Mouse (Mus musculus) midbrain, embryonic 16.5 days (tissue): ENCODE measurements around the gene Akr1d1. TPM values are rescaled to one million over a fixed set of nuclear protein-coding genes. Genes with fewer than 3 reads are reported as not detected.

Experiments used
- ATAC-seq: fragments of 200-750 bp; cut with Nextera tagmentation; 2 replicates; pipeline ENCODE4 v1.8.0; 2017; ENCODE audit warnings: moderate TSS enrichment
- H3K27ac ChIP-seq: fragments of 300-500 bp; sonication (generic); 2 replicates; pipeline ENCODE4 v1.5.1; 2014; ENCODE audit warnings: mild to moderate bottlenecking, low read length, mixed read lengths
- H3K27me3 ChIP-seq: fragments of 300-500 bp; sonication (generic); 2 replicates; pipeline ENCODE4 v1.6.1; 2014; ENCODE audit warnings: low read depth, low read length, mixed read lengths; ENCODE audit not compliant: control insufficient read depth, insufficient read depth
- H3K36me3 ChIP-seq: fragments of 300-500 bp; sonication (generic); 2 replicates; pipeline ENCODE4 v1.6.1; 2014; ENCODE audit warnings: mild to moderate bottlenecking, low read length, moderate library complexity, mixed read lengths; ENCODE audit not compliant: control insufficient read depth, insufficient read depth
- H3K4me1 ChIP-seq: fragments of 300-500 bp; sonication (generic); 2 replicates; pipeline ENCODE4 v1.6.1; 2014; ENCODE audit warnings: mild to moderate bottlenecking, low read length, mixed read lengths; ENCODE audit not compliant: control insufficient read depth, insufficient read depth
- H3K4me2 ChIP-seq: fragments of 300-500 bp; sonication (generic); 2 replicates; pipeline ENCODE4 v1.6.1; 2014; ENCODE audit warnings: mild to moderate bottlenecking, low read length, mixed read lengths
- H3K4me3 ChIP-seq: fragments of 300-500 bp; sonication (generic); 2 replicates; pipeline ENCODE4 v1.5.1; 2014; ENCODE audit warnings: low read depth, mild to moderate bottlenecking, low read length, moderate library complexity, mixed read lengths
- H3K9ac ChIP-seq: fragments of 300-500 bp; sonication (generic); 2 replicates; pipeline ENCODE4 v1.6.1; 2014; ENCODE audit warnings: low read depth, low read length, mixed read lengths
- H3K9me3 ChIP-seq: fragments of 300-500 bp; sonication (generic); replicated peaks from 2 replicates; pipeline ENCODE4 v1.6.1; 2014; ENCODE audit warnings: mild to moderate bottlenecking, low read length, mixed read lengths; ENCODE audit not compliant: control insufficient read depth, poor library complexity, severe bottlenecking
- WGBS: fragments of 180-500 bp; shearing (Covaris S2); extraction: QIAGEN DNeasy Blood & Tissue Kit; methylation state at CpG from one replicate; pipeline ENCODE4 v1.1.7; 2014; 5-methylcytosine and 5-hydroxymethylcytosine counted together
- polyA plus RNA-seq: library from polyadenylated mRNA; unstranded; fragments of >200 nt; fragmentation: Nextera tagmentation; extraction: Ambion mirVana; gene quantifications from 2 replicates; pipeline ENCODE4 v1.2.1, GENCODE M21; 2015

The Akr1d1 gene
- polyA plus RNA-seq, 1 experiment from 2014 or later, result not detected

DNA sequence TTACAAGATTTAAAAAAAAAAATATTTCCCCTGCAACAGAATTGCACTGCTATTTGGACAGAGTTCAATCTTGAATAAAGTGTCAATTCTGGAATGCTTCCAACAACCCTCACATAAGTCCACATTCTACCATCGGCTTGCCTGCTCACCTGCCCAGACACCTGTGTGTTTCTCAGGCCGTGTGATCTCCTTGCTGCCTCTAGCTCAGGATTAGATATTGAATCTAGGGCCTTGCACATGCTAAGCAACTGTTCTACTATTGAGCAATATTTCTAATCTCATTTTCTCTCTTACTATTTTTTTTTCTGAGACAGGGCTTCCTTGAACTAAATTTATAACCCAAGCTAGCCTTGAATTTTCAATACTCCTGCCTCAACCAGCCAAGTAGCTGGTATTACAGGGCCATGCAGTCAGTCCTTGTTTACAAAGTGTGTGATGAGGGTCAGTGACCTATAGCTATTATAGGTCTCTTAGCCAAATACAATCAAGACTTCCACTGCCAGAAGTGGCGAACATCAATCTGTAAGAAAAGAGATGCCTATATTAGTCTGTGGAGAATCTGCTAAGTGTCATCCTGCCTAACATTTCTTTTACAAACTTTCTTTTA is 23.0 kb upstream of the Akr1d1 start:
- no peak for ATAC-seq
- Histone ChIP-seq H3K4me3 (no peak overlapping the region), H3K9me3 (no peaks in the 10 kb centered on the region), H3K27ac (no peak overlapping the region), H3K36me3 (no peaks in the 10 kb centered on the region), H3K27me3 (no peaks in the 10 kb centered on the region), H3K4me1 (no peaks in the 10 kb centered on the region), H3K9ac (no peak overlapping the region), H3K4me2 (no peak overlapping the region)
- WGBS, result 81% methylated on average over 3 of the region's 3 CpGs

DNA sequence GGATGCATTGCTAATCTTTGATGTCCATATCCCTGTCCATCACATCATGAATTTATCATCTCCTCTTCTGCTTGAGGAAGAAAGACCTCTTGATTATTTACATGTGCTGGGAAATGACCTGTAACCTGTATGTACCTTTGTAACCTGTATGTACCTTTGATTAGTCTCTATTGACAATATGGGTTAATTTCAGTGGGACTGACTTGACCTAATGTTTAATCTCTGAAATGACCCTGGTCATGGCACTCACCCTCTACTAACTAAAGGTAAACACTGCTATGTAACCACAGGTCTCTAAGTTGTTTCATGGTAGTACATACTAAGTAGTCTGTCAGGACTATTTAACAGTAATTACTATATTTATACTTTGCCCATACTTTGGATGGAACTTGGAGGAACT is 19.2 kb upstream of the Akr1d1 start:
- H3K36me3 ChIP-seq, result no peaks in the 10 kb centered on the region
- no peaks in the 10 kb centered on the region for H3K27me3 ChIP-seq
- no peaks in the 10 kb centered on the region for H3K9me3 ChIP-seq
- no peak overlapping the region for H3K9ac ChIP-seq
- no peak overlapping the region for H3K4me3 ChIP-seq
- no peaks in the 10 kb centered on the region for H3K4me1 ChIP-seq
- H3K4me2 ChIP-seq, result no peak overlapping the region
- no peak overlapping the region for H3K27ac ChIP-seq
- no peak for ATAC-seq

DNA sequence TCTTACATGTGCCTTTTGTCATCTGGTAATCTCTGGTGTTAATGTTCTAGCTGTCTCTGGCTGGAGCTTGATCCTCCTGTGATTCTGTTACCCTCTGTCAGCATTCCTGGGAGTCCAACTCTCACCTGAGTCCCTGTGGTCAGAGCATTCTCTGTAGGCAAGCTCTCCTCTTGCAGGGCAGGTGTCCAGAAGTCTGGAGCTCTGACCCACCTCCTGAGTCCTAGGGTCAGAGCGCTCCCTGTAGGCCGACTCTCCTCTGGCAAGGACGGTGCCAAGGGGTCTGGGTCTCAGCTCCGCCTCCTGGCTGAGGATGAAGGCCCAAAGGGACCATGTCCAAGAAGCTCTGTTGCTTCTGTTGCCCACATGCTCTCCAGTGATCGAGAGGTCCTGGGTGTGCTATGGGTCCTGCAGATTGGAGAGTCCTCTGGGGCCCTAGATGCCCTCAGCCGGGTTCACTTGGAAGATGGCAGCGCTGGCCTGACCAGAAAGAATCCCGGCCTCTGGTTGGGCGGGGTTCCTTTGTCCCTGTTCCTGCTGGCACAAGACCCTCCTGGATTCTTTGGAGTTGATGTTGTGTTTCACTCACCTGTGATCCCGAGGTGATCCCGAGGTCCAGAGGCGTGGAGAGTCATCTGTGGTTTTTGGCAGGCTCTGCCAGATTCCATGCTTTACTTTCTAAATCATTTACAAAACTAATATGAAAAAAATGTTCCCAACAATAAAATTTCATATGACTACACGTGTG is 9.2 kb upstream of the Akr1d1 start:
- 90% methylated on average over 13 of the region's 13 CpGs for WGBS
- no peak for ATAC-seq
- H3K27me3 ChIP-seq, result no peaks in the 10 kb centered on the region
- 0 out of 2 replicates have a peak, but pooled peaks cover 4% of the 10 kb centered on the region for H3K9me3 ChIP-seq
- H3K4me2 ChIP-seq, result no peak overlapping the region
- no peaks in the 10 kb centered on the region for H3K4me1 ChIP-seq
- no peaks in the 10 kb centered on the region for H3K36me3 ChIP-seq
- no peak overlapping the region for H3K27ac ChIP-seq
- no peak overlapping the region for H3K4me3 ChIP-seq
- no peak overlapping the region for H3K9ac ChIP-seq

DNA sequence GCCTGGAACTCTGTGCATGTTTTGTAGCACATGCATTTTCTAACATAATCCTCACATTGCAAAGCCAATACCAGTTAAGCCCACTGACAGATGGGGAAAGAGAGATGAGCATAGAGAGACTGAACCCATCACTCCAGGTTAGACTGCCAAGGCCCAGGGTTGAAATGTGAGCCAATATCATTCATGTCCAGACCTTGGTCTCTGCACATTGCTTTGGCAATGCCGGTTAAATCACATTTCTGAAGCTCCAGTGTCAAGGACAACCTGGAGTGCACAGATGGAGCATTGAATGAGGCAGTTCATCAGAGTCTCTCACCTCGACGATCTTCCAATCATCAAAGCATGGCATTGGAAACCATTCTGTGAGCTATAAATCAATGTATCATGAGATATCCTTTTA is 2.1 kb downstream of the Akr1d1 start:
- H3K36me3 ChIP-seq, result no peaks in the 10 kb centered on the region
- H3K4me1 ChIP-seq, result no peaks in the 10 kb centered on the region
- no peak overlapping the region for H3K27ac ChIP-seq
- no peak overlapping the region for H3K9ac ChIP-seq
- H3K4me3 ChIP-seq, result no peak overlapping the region
- WGBS, result 90% methylated on average over 3 of the region's 3 CpGs
- no peaks in the 10 kb centered on the region for H3K9me3 ChIP-seq
- no peak for ATAC-seq
- no peaks in the 10 kb centered on the region for H3K27me3 ChIP-seq
- no peak overlapping the region for H3K4me2 ChIP-seq

DNA sequence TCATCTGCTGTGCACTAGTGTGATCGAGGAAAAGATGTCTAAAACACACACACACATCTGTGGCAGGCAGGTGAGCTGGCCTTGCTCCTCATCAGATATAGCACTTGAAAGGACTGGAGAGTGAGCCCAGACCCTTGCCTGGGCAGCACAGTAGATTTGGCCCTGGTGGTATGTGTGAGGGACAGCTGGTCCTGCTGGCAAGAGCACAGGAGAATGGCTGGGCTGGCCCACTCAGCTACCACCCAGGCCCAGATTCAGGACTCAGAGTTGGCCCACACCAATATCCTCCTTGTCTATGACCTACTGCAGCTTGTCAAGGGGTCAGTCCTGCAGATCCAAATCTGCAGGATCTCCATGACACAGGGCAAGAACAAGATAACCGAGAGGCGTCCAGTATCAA is 6.9 kb downstream of the Akr1d1 start:
- Histone ChIP-seq H3K4me2 (no peak overlapping the region), H3K9me3 (no peaks in the 10 kb centered on the region), H3K4me1 (no peaks in the 10 kb centered on the region), H3K36me3 (no peaks in the 10 kb centered on the region), H3K27ac (no peak overlapping the region), H3K9ac (no peak overlapping the region), H3K4me3 (no peak overlapping the region), H3K27me3 (no peaks in the 10 kb centered on the region)
- ATAC-seq, result no peak
- 87% methylated on average over 3 of the region's 3 CpGs for WGBS

DNA sequence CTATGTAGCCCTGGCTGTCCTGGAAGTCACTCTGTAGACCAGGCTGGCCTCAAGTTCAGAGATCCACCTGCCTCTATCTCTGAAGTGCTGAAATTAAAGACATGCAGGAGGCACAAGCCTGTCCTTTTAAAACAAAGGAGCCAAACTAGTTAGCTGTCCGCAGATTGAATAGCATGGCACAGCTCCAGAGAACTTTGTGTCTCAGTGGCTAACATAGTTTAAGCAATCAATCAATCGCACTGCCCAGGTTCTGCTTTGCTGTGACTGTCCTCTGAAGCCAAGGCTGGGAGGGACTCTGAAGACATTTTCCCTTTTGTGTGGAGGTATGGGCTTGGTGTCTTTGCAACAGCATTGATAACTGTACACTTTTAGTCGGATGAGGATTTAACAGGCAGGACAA is 7.8 kb downstream of the Akr1d1 start:
- H3K9ac ChIP-seq, result no peak overlapping the region
- H3K9me3 ChIP-seq, result no peaks in the 10 kb centered on the region
- no peaks in the 10 kb centered on the region for H3K27me3 ChIP-seq
- H3K4me3 ChIP-seq, result no peak overlapping the region
- ATAC-seq, result no peak
- no peaks in the 10 kb centered on the region for H3K36me3 ChIP-seq
- WGBS, result 91% methylated on average over 3 of the region's 3 CpGs
- H3K27ac ChIP-seq, result no peak overlapping the region
- H3K4me1 ChIP-seq, result no peaks in the 10 kb centered on the region
- H3K4me2 ChIP-seq, result no peak overlapping the region

DNA sequence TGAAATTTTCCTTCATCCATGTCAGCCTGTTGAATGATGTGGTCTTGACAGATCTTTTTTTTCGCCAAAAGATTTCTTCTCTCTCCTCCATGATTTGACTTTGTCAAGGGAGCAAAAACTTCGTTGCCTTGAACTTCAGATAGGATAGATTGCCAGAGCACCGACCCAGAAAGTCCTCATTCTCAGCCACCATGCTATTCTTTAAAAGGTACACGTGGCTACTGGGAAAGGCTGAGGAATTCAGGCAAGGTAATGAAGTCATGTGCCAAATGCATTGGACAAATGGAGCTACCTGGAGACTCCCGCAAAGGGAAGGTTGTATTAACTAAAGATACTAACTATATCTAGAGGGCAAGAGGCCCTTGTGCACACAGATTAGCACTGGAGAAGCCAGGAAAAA is 8.8 kb downstream of the Akr1d1 start:
- Histone ChIP-seq H3K9me3 (no peaks in the 10 kb centered on the region), H3K4me2 (no peak overlapping the region), H3K27me3 (no peaks in the 10 kb centered on the region), H3K4me1 (no peaks in the 10 kb centered on the region), H3K9ac (no peak overlapping the region), H3K27ac (no peak overlapping the region), H3K36me3 (no peaks in the 10 kb centered on the region), H3K4me3 (no peak overlapping the region)
- no peak for ATAC-seq
- 90% methylated on average over 5 of the region's 5 CpGs for WGBS

DNA sequence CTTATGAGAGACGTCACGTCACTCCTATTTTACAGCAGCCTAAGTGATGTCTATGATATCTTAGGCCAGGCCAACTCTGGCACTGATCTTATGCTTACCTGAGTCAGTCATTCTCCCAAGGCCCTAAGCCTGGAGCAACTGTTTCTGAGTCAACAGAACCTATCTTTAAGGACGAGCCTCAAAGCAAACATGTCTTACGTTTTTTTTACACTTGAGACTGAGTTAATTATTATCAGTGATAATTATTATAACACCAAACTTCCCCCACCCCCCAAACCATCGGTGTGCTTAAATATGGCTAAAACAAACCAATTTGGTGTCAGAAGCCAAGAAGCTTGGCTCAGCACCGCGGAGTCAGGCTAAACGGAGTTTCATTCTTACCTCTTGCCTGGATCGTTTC is 9.4 kb downstream of the Akr1d1 start:
- H3K9ac ChIP-seq, result no peak overlapping the region
- H3K27me3 ChIP-seq, result no peaks in the 10 kb centered on the region
- H3K27ac ChIP-seq, result no peak overlapping the region
- H3K4me1 ChIP-seq, result no peaks in the 10 kb centered on the region
- H3K36me3 ChIP-seq, result no peaks in the 10 kb centered on the region
- WGBS, result 89% methylated on average over 9 of the region's 9 CpGs
- no peak overlapping the region for H3K4me3 ChIP-seq
- no peak for ATAC-seq
- no peaks in the 10 kb centered on the region for H3K9me3 ChIP-seq
- H3K4me2 ChIP-seq, result no peak overlapping the region

DNA sequence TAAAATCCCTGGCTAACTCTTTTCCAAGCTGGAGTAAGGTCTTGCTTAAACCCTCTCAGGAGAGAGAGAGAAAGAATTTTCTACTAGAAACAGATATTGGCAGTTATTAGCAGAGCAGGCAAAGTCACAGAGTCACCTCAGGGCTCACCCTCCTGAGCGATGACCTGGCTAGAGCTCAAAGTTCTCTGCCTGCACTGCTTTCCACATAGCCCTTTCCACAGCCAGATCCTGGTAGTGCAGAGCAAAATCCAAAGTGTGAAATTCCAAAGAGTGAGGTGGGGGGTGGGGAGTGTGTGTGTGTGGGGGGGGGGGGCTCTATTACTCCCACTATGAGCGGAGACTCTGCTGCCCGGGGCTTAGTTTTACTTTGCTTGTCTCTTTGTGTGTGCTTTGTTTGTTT is 10.1 kb downstream of the Akr1d1 start:
- WGBS, result 58% methylated on average over 3 of the region's 3 CpGs
- no peak overlapping the region for H3K4me3 ChIP-seq
- H3K27me3 ChIP-seq, result no peaks in the 10 kb centered on the region
- H3K9ac ChIP-seq, result no peak overlapping the region
- no peak overlapping the region for H3K4me2 ChIP-seq
- H3K9me3 ChIP-seq, result no peaks in the 10 kb centered on the region
- ATAC-seq, result no peak
- H3K36me3 ChIP-seq, result no peaks in the 10 kb centered on the region
- no peak overlapping the region for H3K27ac ChIP-seq
- no peaks in the 10 kb centered on the region for H3K4me1 ChIP-seq
